Mouse (Mus musculus): Measurements from ENCODE around the gene Ccz1.

DNA sequence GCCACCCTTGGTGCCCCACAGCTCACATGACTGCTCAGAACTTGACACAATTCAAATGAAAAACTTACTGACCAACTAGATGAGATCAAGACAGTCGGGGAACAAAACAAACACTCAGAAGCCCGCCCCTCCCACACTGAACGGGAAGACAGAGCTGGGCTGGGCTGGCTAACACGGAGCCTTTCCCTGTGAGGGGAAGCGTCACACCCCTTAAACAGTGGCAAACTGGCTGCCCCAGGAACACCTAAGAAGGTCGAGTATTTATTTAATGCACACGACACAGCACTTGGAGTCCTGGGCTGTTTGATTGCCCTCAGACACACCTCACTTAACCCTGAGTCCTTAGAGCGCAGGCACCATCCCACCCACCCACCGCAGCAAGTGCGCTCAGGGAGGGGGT is 22.0 kb downstream of the Ccz1 start:
- TF ChIP-seq POLR2A (IDR thresholded peaks at IDR 0.05; ENCODE audit: borderline replicate concordance, control insufficient read depth, low read depth, low read length): no peak
- TF ChIP-seq CTCF (IDR thresholded peaks at IDR 0.05; ENCODE audit: control insufficient read depth, insufficient read depth, low read length): no peak
